Mouse (Mus musculus): ENCODE measurements around the gene Nmt1.

Gene Nmt1

DNA sequence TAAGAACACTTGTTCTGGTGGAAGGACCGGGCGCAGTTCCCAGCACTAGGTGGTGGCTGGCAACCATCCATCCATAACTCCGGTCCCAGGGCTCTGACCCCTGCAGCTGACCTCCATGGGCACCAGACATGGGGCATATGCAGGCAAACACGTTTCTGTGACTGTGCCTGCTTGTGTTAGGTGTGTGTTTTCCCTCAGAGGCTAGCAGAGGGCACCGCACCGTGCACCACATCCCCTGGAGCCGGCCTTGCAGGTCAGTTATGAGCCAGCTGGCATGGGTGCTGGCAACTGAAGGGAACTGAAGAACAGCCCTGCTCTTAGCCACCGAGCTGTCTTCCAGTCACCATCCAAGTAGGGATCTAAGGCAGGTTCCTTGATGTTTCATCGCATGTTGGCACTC, 22.2 kb downstream of the Nmt1 start:
- DNase-seq = peak in 1 of 2 experiments; percentile 21

GRCm38 (mm10) chr11:103051249-103051691, 23.3 kb downstream of the Nmt1 start:
- peak; percentile 84 to 89 for DNase-seq

DNA sequence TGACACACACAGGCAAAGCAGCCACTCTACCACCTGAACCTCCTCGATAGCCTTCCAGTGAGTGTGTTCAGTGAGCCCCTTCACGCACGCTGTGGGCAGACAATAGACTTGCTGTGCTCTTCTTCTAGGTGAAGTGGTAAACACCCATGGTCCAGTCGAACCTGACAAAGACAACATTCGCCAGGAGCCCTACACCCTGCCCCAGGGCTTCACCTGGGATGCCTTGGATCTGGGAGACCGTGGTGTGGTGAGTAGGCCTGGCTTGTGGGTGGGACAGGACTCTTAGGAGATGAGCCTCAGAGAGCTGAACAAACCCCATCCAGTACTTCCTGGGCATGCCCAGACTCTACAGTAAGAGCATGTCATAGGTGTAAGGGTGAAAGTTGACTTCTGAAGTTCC, 24.1 kb downstream of the Nmt1 start:
- no peak for DNase-seq

DNA sequence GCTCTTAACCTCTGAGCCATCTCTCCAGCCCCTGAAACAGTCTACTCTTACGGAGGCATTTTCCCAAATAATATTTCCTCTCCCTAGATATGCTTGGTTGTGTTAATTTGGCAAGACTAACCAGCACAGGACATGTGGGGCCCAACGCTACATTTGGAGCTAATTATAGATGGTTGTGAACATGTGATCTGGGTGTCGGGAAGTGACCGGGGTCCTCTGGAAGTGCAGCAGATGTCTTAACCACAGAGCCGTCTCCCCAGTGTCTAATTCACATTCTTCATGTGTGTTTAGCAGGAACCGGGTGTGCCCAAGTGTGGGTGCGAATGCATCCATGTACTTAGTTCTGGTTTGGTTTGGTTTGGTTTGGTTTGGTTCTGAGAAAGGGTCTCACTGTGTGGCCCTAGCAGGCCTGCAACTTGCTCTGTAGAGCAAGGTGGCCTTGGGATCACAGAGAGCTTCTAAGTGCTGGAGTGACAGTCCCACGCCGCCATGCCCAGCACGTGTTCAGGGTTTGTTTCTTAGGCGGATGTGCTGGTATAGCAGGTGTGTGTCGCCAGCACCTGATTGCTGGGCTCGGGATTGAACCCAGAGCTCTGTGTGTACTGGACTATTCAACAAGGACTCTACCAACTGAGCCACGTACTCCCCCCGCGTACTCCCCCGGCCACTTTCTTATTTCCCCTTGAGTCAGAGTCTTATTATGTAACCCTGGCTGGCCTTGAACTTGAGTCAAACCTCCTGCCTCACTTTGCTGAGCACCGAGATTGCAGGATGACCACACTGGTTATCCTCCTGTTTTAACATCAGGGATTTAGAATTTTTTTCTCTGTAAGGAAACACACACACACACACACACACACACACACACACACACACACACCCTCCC, 25.4 kb downstream of the Nmt1 start:
- DNase-seq = no peak

DNA sequence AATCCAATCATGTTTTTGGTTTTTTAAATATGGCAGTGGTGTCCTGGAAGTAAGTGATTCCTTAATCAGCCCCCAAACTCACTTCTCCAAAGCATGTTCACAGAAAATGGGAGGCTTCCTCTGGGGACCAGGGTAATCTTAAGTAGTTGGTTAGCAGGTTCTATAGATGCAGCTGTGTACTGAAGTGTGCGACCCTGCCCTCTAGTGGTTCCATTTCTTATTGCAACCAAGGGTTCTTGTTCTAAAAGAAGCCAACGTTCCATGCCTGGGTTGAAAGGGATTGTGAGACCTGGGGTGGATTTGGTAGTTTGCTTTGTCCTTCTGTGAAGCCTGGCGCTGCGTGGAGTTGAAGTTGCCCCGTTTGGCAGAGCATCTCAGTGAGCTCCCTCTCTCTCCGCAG, 26.8 kb downstream of the Nmt1 start:
- DNase-seq = peak; percentile 62 to 76

GRCm38 (mm10) chr11:103056636-103057035, 28.6 kb downstream of the Nmt1 start:
- DNase-seq = no peak

DNA sequence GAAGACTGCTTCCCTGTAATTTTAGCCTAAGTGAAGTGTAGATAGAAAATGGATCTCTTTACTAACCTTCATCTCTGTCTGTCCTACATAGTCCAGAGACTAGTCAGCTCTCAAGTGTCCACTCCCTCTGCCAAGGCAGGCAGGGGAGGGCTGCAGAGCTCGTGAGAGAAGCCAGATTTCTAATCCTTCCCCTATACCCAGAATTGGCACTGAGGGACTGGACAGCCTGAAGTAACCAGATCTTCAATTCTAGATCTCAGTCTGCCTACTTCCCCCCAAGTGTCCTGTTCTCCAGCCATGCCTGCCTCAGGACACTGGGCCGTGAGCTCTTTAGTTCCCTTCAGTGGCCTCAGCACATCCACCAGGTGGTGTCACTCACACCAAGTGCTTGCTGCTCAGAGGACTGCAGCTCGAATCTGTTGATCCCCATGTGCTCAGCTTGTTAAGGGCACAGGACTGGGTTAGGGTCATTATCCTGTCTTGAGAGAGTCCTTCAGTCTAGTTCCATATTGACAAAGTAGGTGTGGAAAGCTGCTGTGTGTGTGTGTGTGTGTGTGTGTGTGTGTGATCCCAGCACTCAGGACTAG, 30.6 kb downstream of the Nmt1 start:
- no peak for DNase-seq

DNA sequence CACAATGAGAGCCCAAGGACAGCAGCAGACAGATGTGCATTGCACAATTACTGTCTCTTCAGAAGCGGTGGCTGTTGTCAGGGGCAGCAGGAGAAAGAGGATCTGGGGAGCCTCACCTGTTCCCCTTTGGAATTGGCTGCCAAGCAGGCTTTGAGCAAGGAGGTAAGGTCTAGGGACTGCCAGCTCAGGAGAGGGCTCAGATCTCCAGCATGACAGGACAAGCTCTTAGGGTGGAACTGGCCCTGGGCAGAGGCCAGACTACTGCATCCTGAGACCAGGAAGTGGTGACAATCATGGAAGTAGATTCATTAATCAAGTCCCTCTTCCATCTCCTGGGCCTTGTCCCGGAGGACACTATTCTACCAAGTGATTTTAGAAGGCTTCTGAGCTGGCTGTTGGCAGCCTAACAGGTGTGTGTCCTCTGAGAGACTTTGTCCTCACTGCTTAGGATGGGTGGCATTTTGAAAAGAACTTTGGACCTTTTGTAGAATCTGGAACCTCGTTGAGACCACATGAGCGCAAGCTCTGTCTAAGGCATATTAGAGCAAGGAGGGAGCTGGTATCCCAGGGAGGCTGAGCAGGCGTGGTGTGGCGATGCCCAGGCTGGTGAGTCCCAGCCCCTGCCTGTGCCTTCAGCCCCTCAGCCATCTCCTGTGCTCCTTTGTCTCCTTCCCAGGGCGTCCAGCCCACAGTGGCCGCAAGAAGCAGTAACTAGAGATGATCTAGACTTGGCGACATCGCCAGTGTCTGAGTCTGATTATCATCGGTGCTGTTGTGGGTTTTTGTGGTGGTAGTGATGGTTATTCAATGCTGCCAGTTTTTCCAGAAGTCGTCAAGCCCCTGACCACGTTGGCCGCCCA, 38.4 kb downstream of the Nmt1 start:
- no peak for DNase-seq

DNA sequence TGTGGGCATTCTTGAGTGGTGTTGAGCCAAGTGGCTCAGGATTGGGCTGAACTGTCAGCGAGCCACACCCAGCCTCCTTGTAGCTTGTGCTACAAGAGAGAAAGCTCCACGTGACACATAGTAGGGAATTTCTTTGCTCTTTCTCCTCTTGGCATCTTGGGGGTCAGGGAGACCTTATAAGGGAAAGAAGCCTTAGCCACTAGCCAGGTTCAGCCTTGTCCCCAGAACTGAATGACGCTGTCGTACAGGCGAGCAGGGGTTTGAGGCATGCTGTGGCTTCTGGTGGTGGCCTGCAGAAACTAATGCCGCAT, 39.0 kb downstream of the Nmt1 start:
- DNase-seq = peak in 1 of 2 experiments; percentile 35

DNA sequence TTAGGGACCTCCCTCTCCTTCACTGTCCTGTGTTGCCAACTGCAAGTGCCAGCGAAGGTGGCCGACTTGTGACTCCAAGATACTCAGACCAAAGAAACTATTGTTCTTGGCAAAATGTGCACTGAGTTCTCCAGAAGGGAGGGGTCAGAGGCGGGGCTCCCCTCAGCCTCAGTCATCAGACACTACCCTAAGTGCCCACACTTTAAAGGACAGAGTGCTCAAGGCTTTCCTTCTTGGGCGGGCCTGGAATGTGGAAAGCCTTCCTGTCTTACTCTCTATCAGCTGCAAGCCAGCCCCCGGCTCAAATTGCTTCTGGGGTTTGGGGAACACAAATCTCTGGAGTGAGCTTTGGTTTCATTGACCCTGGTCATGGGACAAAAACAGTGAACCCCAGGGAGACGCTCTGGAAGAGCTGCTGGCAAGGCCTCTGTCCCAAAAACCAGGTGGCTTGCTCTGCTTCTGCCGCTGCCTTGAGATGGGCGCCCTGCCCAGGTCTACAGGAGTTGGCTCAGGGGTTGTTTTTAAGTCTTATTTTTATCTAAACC, 39.5 kb downstream of the Nmt1 start:
- DNase-seq = peak; percentile 81 to 85

DNA sequence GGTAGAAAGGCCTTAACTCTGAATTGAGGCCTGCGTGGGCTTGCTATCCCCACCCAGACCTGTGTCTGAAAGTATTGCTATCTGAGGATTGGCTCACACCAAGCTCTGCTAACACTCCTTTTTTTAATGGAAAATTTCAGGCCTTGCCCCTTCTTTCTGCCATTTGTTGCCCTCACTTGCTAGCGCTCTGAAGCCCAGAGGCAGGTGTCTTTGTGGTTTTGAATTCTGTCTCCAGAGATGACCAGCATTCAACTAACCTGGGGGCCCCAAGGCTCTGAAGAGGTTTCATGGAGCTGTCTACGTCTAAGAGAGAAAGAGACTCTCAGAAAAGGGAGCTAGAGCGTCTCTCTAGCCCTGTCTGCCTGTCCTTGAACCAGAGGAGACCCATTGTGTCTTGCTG, 40.3 kb downstream of the Nmt1 start:
- DNase-seq = no peak

DNA sequence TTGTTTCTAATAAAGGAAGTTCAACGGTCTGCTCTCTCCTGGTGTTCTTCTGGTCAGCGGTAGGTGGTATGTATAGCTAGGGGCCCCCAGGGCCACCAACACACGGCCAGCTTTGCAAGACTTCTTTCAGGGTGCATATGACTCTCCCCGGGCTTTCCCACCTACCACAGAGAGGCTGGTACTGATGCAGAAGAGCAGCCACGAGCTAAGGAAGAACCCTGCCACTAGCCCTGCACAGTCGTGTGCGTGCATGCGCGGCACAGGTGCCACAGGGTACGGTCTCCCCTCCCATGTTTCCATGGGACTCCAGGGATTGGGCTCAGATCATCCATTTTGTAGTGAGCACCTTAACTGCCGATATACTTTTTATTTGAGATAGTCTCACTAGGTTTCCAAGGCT, 40.9 kb downstream of the Nmt1 start:
- no peak for DNase-seq

- DNase-seq = no peak
Observed at GRCm38 (mm10) chr11:103069731-103070130, 41.7 kb downstream of the Nmt1 start.

DNA sequence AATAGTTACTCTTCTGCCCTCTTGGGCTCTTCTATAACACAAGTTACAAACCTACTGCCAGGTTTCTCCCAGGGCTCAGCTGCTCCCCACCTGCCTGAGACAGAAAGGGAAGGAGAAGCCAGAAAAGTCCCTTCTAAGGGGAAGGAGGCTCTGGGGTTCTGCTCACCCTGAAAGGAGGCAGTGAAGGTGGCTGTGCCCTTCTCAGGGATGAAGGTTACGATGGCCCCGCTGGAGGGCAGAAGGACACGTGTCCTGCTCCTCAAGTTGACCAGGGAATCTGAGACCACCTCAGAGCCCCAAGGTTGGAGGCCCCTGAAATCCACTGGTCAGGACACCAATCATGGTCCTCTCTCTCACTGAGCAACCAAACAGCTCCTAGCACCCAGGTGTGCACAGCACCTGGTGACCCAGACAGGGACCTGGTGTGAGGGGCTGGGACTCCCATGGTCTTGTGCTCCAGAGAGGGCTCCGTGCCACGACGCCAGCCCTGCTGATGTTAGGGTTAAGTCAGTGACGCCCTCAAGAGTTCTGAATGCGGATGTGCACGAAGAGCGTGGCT, 42.4 kb downstream of the Nmt1 start:
- no peak for DNase-seq

- DNase-seq = no peak
Observed at GRCm38 (mm10) chr11:103073671-103074070, 45.7 kb downstream of the Nmt1 start.

DNA sequence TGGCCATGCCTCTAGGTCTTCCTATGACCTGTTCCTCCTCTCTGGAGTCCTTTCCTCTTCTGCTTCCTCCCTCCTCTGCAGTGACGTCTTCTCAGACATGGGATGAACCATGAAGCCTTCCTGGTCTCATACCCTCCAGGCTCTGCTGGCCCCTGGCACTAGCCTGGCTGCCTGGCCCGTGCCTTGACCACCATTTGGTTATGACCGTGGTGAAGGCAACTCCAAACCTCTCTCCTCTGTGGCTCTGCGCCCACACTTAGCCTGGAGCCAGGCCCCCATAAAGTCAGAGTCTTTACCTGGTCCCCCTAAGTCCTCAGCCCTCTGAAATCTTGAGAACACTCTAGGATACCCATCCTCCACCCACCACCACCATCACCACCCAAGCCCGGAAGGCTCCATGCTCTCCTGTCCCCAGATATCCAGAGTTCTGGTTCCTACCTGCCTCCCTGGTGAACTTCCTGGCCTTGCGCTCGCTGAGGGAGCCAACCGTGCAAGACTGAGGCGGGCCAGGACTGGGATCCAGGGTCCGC, 46.2 kb downstream of the Nmt1 start:
- DNase-seq = no peak

- peak in 1 of 2 experiments; percentile 67 for DNase-seq
Observed at GRCm38 (mm10) chr11:103074796-103075323, 46.9 kb downstream of the Nmt1 start.

DNA sequence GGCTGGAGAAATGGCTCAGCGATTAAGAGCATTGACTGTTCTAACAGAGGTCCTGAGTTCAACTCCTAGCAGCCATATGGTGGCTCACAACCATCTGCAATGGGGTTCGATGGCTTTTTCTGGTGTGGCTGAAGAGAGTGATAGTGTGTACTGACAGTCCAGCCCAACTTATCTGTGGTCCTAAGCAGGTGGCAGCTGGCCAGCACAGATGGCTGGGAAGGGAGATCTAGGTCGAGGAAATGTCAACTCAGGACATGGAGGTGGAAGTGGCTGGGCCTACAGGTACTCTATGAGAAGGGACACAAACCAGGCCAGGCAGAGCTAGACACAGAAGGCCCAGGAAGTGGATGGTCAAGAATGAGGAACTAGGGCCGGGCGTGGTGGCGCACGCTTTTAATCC, 48.0 kb downstream of the Nmt1 start:
- DNase-seq = no peak

GRCm38 (mm10) chr11:103076581-103076980, 48.6 kb downstream of the Nmt1 start:
- no peak for DNase-seq

- DNase-seq = no peak
Observed at GRCm38 (mm10) chr11:103078131-103078530, 50.1 kb downstream of the Nmt1 start.

GRCm38 (mm10) chr11:103080323-103081091, 52.5 kb downstream of the Nmt1 start:
- no peak for DNase-seq

DNA sequence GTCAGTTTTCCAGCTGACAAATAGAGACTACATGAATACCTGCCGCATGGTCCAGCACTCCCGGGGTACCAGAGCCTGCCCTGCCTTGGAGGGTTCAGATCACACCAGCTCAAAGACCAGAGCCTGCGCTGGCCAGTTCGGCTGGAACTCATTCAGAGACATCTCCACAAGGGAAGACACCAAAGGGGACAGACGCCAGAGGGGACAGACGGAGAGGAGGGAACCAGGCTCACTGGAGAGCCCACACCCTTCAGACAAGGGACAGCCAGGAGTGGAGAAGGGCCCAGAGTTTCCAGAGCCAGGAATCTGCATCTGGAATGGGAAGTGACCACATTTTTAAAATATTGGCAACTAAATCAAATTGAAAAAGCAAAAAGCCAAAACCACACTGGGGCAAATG, 53.6 kb downstream of the Nmt1 start:
- DNase-seq = no peak
